Comparison of ENCODE assay signal across 18 mouse cellular contexts in the genomic region with DNA sequence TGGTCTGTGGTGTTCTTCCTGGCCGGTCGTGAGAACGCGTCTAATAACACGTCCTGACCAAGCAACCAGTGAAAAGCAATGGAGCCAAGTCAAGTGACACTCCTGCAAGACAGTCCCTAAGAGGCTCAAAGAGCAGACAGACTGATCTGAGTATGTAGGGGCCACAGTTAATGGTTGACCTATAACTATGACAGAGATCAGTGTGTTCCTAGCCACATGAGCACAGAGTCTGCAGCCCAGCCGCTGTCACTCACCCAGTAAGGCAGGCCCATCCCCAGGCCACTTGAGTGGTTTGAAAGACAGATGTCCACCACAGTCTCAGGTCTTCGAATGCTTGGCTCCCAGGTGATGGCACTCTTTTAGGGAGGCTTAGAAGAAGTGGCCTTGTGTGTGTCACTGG.
"Had no signal": no experiment of that assay in that cellular context is flagged by ENCODE, and none has a peak within 500 bp of the region (broad histone marks: within the 10 kb centered on the region; RNA-seq: fewer than 3 reads in every experiment).

No protein-coding gene starts in this region.

- H3K27me3 ChIP-seq: hindbrain, embryonic 12.5 days; limb, embryonic 12.5 days; megakaryocyte, embryonic 14.5 days; midbrain, embryonic 15.5 days; neural tube, embryonic 13.5 days had no signal

- H3K4me2 ChIP-seq: hindbrain, embryonic 12.5 days; limb, embryonic 12.5 days; lung, embryonic 14.5 days; midbrain, embryonic 11.5 days; midbrain, embryonic 15.5 days; neural tube, embryonic 13.5 days had no signal

- DNase-seq: layer of hippocampus, adult 9-11 months; lung, embryonic 14.5 days; lung, postnatal 10 days; lung, postnatal 4 days; retina, postnatal 1 day; right cerebral cortex, postnatal 4 days; spleen, adult 18-20 months; thymus, adult 18-20 months; thymus, postnatal 14 days had no signal

- H3K27ac ChIP-seq: hindbrain, embryonic 12.5 days; limb, embryonic 12.5 days; midbrain, embryonic 15.5 days; neural tube, embryonic 13.5 days had no signal

- H3K9me3 ChIP-seq: megakaryocyte, embryonic 14.5 days had no signal

- ATAC-seq: hindbrain, embryonic 16.5 days; inflammation-experienced regulatory T-cells, adult 6 months; intestine, postnatal 0 days; midbrain, embryonic 15.5 days had no signal

- H3K9ac ChIP-seq: hindbrain, embryonic 12.5 days; limb, embryonic 12.5 days; lung, embryonic 14.5 days; midbrain, embryonic 15.5 days; neural tube, embryonic 13.5 days had no signal

- H3K4me1 ChIP-seq: megakaryocyte, embryonic 14.5 days; midbrain, embryonic 15.5 days; neural tube, embryonic 13.5 days had no signal

- H3K36me3 ChIP-seq: hindbrain, embryonic 12.5 days; midbrain, embryonic 15.5 days; neural tube, embryonic 13.5 days had no signal

- H3K4me3 ChIP-seq: hindbrain, embryonic 12.5 days; limb, embryonic 12.5 days; megakaryocyte, embryonic 14.5 days; midbrain, embryonic 15.5 days; neural tube, embryonic 13.5 days had no signal
